Mouse (Mus musculus): Measurements from ENCODE around the gene Meltf. TPM values are rescaled to one million over a fixed set of nuclear protein-coding genes. Genes with fewer than 3 reads are reported as not detected.
A peak's percentile ranks its signal among the peaks of the same experiment; 100 is the strongest.

The Meltf gene
- 0.07 TPM in 1 of 2 replicates, not detected in the other for polyA plus RNA-seq (2014; fragmentation: Nextera tagmentation; extraction: Ambion mirVana)

- Histone ChIP-seq H3K27ac (replicated peaks; ENCODE audit: low read depth, low read length) (no peak within 1 kb of the TSS), H3K4me3 (ENCODE audit: low read depth, low read length) (no peak within 1 kb of the TSS), H3K36me3 (replicated peaks; ENCODE audit: control insufficient read depth, insufficient read depth, low read depth, low read length) (no peaks in the 10 kb centered on the region), H3K4me2 (ENCODE audit: low read depth, low read length) (0 out of 2 replicates have a peak within 1 kb of the TSS, but pooled peaks have one; percentile 5), H3K4me1 (ENCODE audit: control insufficient read depth, insufficient read depth, low read length) (no peaks in the 10 kb centered on the region), H3K9ac (replicated peaks; ENCODE audit: low read length) (peak within 1 kb of the TSS; percentile 14; the same call in 1 of the 2 replicates), H3K27me3 (ENCODE audit: control insufficient read depth, insufficient read depth, low read length) (no peaks in the 10 kb centered on the region), H3K9me3 (replicated peaks; ENCODE audit: control insufficient read depth, low read length) (no peaks in the 10 kb centered on the region)
- ATAC-seq (replicated peaks; ENCODE audit: insufficient number of reproducible peaks, low FRiP score, low TSS enrichment, low read depth): peak; percentile 55
- 34% methylated on average over 21 of the region's 21 CpGs for WGBS
- peak; percentile 75 for DNase-seq (ENCODE audit: low spot score)
Observed at GRCm38 (mm10) chr16:31878573-31879257, at the start of gene Meltf. Gene Meltf, plus strand, starts transcription at chr16:31878810.

- H3K4me1 ChIP-seq (ENCODE audit: control insufficient read depth, insufficient read depth, low read length): no peaks in the 10 kb centered on the region
- 92% methylated on average over 4 of the region's 4 CpGs for WGBS
- no peak overlapping the region for H3K4me3 ChIP-seq (ENCODE audit: low read depth, low read length)
- no peak overlapping the region for H3K4me2 ChIP-seq (ENCODE audit: low read depth, low read length)
- H3K9me3 ChIP-seq (replicated peaks; ENCODE audit: control insufficient read depth, low read length): no peaks in the 10 kb centered on the region
- no peak for DNase-seq (ENCODE audit: low spot score)
- H3K9ac ChIP-seq (replicated peaks; ENCODE audit: low read length): no peak overlapping the region
- H3K27me3 ChIP-seq (ENCODE audit: control insufficient read depth, insufficient read depth, low read length): no peaks in the 10 kb centered on the region
- H3K27ac ChIP-seq (replicated peaks; ENCODE audit: low read depth, low read length): no peak overlapping the region
- no peaks in the 10 kb centered on the region for H3K36me3 ChIP-seq (replicated peaks; ENCODE audit: control insufficient read depth, insufficient read depth, low read depth, low read length)
- no peak for ATAC-seq (replicated peaks; ENCODE audit: insufficient number of reproducible peaks, low FRiP score, low TSS enrichment, low read depth)
Observed at GRCm38 (mm10) chr16:31830726-31831125, 47.9 kb upstream of the Meltf start.

- no peaks in the 10 kb centered on the region for H3K27me3 ChIP-seq (ENCODE audit: control insufficient read depth, insufficient read depth, low read length)
- no peak for DNase-seq (ENCODE audit: low spot score)
- H3K9me3 ChIP-seq (replicated peaks; ENCODE audit: control insufficient read depth, low read length): no peaks in the 10 kb centered on the region
- no peak overlapping the region for H3K9ac ChIP-seq (replicated peaks; ENCODE audit: low read length)
- no peaks in the 10 kb centered on the region for H3K36me3 ChIP-seq (replicated peaks; ENCODE audit: control insufficient read depth, insufficient read depth, low read depth, low read length)
- H3K4me2 ChIP-seq (ENCODE audit: low read depth, low read length): no peak overlapping the region
- H3K27ac ChIP-seq (replicated peaks; ENCODE audit: low read depth, low read length): no peak overlapping the region
- ATAC-seq (replicated peaks; ENCODE audit: insufficient number of reproducible peaks, low FRiP score, low TSS enrichment, low read depth): no peak
- H3K4me3 ChIP-seq (ENCODE audit: low read depth, low read length): no peak overlapping the region
- WGBS: 96% methylated on average over 10 of the region's 10 CpGs
- H3K4me1 ChIP-seq (ENCODE audit: control insufficient read depth, insufficient read depth, low read length): no peaks in the 10 kb centered on the region
Observed at GRCm38 (mm10) chr16:31832630-31833422, 45.8 kb upstream of the Meltf start.

DNA sequence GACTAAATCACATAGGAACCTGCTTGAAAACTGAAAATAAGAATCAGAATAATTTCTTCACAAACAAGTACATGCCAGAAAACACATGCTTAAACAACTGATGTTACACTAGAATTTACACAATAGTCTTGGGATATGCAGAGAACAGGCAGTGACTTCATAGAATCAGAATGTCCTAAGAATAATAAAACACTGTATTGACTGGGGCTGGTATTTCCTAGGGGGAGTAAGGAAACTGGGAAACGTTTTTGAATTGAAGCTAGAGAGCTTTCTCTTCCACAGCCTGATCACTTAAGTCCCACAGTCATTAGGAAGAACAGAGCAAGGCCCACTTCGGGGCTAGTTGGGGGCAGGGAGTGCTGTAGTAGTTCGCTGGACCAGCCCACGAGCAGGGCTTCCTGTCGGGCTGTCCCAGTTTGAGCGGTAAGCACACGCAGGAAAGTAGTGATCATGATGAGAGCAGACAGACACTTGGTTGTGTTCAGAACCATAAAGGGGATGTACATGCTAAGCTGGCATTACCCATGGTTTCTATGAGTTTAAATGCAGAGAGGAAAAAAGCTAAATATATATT, 44.5 kb upstream of the Meltf start:
- DNase-seq (ENCODE audit: low spot score) (no peak), ATAC-seq (replicated peaks; ENCODE audit: insufficient number of reproducible peaks, low FRiP score, low TSS enrichment, low read depth) (no peak)
- H3K4me1 ChIP-seq (ENCODE audit: control insufficient read depth, insufficient read depth, low read length): no peaks in the 10 kb centered on the region
- no peaks in the 10 kb centered on the region for H3K27me3 ChIP-seq (ENCODE audit: control insufficient read depth, insufficient read depth, low read length)
- H3K9me3 ChIP-seq (replicated peaks; ENCODE audit: control insufficient read depth, low read length): no peaks in the 10 kb centered on the region
- H3K4me2 ChIP-seq (ENCODE audit: low read depth, low read length): no peak overlapping the region
- WGBS: 60% methylated on average over 7 of the region's 7 CpGs
- H3K4me3 ChIP-seq (ENCODE audit: low read depth, low read length): no peak overlapping the region
- H3K27ac ChIP-seq (replicated peaks; ENCODE audit: low read depth, low read length): no peak overlapping the region
- no peaks in the 10 kb centered on the region for H3K36me3 ChIP-seq (replicated peaks; ENCODE audit: control insufficient read depth, insufficient read depth, low read depth, low read length)
- H3K9ac ChIP-seq (replicated peaks; ENCODE audit: low read length): no peak overlapping the region

DNA sequence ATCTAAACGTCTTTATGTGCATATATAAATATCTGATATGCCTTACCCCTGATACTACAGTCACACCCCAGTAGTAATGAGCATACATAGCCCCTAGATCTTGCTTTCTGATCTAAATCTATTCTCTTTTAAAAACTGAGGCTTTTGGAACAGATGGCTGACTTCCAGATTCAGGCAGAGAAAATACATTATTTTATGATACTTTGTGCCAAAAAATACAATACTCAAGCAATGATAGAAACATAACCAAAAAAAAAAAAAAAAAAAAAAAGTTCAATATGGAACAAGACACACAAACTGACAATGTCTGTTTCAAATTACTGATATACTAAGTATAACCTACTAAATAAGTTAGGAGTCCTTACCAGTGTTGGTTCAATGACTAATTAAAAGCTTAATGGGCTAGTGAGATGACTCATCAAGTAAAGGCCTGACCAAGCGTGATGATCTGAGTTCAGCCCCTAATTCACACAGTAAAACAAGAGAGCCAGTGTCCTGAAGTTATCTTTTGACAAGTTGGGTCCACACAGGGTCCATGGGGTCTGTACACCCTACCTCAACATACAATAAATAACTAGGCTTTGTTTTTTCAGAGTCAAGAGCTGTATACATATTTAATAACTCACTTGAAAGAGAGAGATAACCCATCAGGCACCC, 43.8 kb upstream of the Meltf start:
- H3K9me3 ChIP-seq (replicated peaks; ENCODE audit: control insufficient read depth, low read length): no peaks in the 10 kb centered on the region
- ATAC-seq (replicated peaks; ENCODE audit: insufficient number of reproducible peaks, low FRiP score, low TSS enrichment, low read depth) (no peak), DNase-seq (ENCODE audit: low spot score) (no peak)
- no peaks in the 10 kb centered on the region for H3K4me1 ChIP-seq (ENCODE audit: control insufficient read depth, insufficient read depth, low read length)
- no peak overlapping the region for H3K27ac ChIP-seq (replicated peaks; ENCODE audit: low read depth, low read length)
- WGBS: 83% methylated on average over 2 of the region's 2 CpGs
- H3K4me3 ChIP-seq (ENCODE audit: low read depth, low read length): no peak overlapping the region
- no peak overlapping the region for H3K4me2 ChIP-seq (ENCODE audit: low read depth, low read length)
- no peaks in the 10 kb centered on the region for H3K36me3 ChIP-seq (replicated peaks; ENCODE audit: control insufficient read depth, insufficient read depth, low read depth, low read length)
- H3K27me3 ChIP-seq (ENCODE audit: control insufficient read depth, insufficient read depth, low read length): no peaks in the 10 kb centered on the region
- H3K9ac ChIP-seq (replicated peaks; ENCODE audit: low read length): no peak overlapping the region

GRCm38 (mm10) chr16:31837362-31837761, 41.2 kb upstream of the Meltf start:
- H3K9me3 ChIP-seq (replicated peaks; ENCODE audit: control insufficient read depth, low read length): no peaks in the 10 kb centered on the region
- no peak for DNase-seq (ENCODE audit: low spot score)
- no peak overlapping the region for H3K27ac ChIP-seq (replicated peaks; ENCODE audit: low read depth, low read length)
- H3K27me3 ChIP-seq (ENCODE audit: control insufficient read depth, insufficient read depth, low read length): no peaks in the 10 kb centered on the region
- no peak overlapping the region for H3K9ac ChIP-seq (replicated peaks; ENCODE audit: low read length)
- H3K36me3 ChIP-seq (replicated peaks; ENCODE audit: control insufficient read depth, insufficient read depth, low read depth, low read length): no peaks in the 10 kb centered on the region
- 86% methylated on average over 3 of the region's 3 CpGs for WGBS
- no peaks in the 10 kb centered on the region for H3K4me1 ChIP-seq (ENCODE audit: control insufficient read depth, insufficient read depth, low read length)
- ATAC-seq (replicated peaks; ENCODE audit: insufficient number of reproducible peaks, low FRiP score, low TSS enrichment, low read depth): no peak
- H3K4me3 ChIP-seq (ENCODE audit: low read depth, low read length): no peak overlapping the region
- H3K4me2 ChIP-seq (ENCODE audit: low read depth, low read length): no peak overlapping the region

- Histone ChIP-seq H3K9ac (replicated peaks; ENCODE audit: low read length) (no peak overlapping the region), H3K27ac (replicated peaks; ENCODE audit: low read depth, low read length) (no peak overlapping the region), H3K4me1 (ENCODE audit: control insufficient read depth, insufficient read depth, low read length) (no peaks in the 10 kb centered on the region), H3K4me2 (ENCODE audit: low read depth, low read length) (no peak overlapping the region), H3K36me3 (replicated peaks; ENCODE audit: control insufficient read depth, insufficient read depth, low read depth, low read length) (no peaks in the 10 kb centered on the region), H3K9me3 (replicated peaks; ENCODE audit: control insufficient read depth, low read length) (no peaks in the 10 kb centered on the region), H3K27me3 (ENCODE audit: control insufficient read depth, insufficient read depth, low read length) (no peaks in the 10 kb centered on the region), H3K4me3 (ENCODE audit: low read depth, low read length) (no peak overlapping the region)
- no peak for DNase-seq (ENCODE audit: low spot score)
- WGBS: 82% methylated on average over 3 of the region's 3 CpGs
- no peak for ATAC-seq (replicated peaks; ENCODE audit: insufficient number of reproducible peaks, low FRiP score, low TSS enrichment, low read depth)
Observed at GRCm38 (mm10) chr16:31844246-31844645, 34.4 kb upstream of the Meltf start.
